Mouse (Mus musculus): ENCODE data around the gene Mlip. TPM values are rescaled to one million over a fixed set of nuclear protein-coding genes. Genes with fewer than 3 reads are reported as not detected.
"Not testable (repeated sequence)": the region's sequence is repeated elsewhere in the genome, so short reads cannot be mapped to it uniquely, and the experiment has no call there.

Gene Mlip
- polyA plus RNA-seq, 1 experiment from 2014 or later = 8.0 TPM

DNA sequence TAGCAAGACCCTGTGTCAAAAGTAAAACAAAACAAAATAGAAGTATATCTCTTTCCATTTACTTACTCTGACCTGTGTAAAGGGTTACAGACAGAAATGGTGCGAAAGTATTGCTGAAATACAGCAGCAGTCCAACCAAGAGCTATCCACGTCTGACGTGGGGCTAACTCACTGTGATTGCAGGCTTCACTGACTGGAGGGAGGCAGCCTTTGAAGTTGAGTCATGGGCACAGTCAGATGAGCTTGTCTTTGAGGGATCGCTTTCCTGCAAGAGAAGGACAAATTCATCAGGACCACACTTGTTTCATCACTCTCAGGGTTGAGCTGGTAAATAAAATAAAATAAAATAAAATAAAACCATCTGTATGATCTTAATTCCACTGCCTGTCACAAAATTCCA, 31.2 kb upstream of the Mlip start:
- no peak for ATAC-seq
- Histone ChIP-seq H3K36me3 (ENCODE audit: control insufficient read depth, insufficient read depth) (no peaks in the 10 kb centered on the region), H3K9ac (replicated peaks; ENCODE audit: low read depth, low read length) (no peak overlapping the region), H3K4me3 (replicated peaks; ENCODE audit: low read length) (no peak overlapping the region), H3K27ac (ENCODE audit: low read length) (no peak overlapping the region), H3K9me3 (ENCODE audit: control insufficient read depth, low read length) (no peaks in the 10 kb centered on the region), H3K27me3 (replicated peaks; ENCODE audit: control insufficient read depth, insufficient read depth, low read length) (no peaks in the 10 kb centered on the region), H3K4me2 (ENCODE audit: low read length) (no peak overlapping the region), H3K4me1 (replicated peaks; ENCODE audit: control insufficient read depth, insufficient read depth, low read length) (no peaks in the 10 kb centered on the region)
- 82% methylated on average over 4 of the region's 4 CpGs for WGBS

DNA sequence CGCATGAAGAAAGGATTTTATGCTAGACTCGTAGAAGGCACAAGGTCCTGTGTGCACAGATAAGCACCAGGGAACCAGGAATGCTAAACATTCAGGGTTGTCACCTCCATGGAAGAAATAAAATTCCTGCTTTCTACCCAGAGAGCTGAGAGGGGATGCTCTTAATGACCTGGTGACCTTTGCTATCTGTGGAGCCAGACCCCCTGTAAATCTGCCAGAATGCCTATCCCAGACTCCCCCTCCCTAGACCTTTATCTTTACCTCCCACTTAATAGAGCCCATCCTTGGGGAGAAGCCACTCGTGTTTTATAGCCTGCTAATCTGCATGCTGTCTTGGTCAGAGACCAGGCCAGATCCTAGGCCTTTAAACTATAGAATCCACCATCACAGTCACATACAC, 29.7 kb upstream of the Mlip start:
- H3K9me3 ChIP-seq (ENCODE audit: control insufficient read depth, low read length) = no peaks in the 10 kb centered on the region
- no peak overlapping the region for H3K4me3 ChIP-seq (replicated peaks; ENCODE audit: low read length)
- H3K27ac ChIP-seq (ENCODE audit: low read length) = no peak overlapping the region
- no peak for ATAC-seq
- H3K27me3 ChIP-seq (replicated peaks; ENCODE audit: control insufficient read depth, insufficient read depth, low read length) = no peaks in the 10 kb centered on the region
- H3K4me2 ChIP-seq (ENCODE audit: low read length) = no peak overlapping the region
- no peaks in the 10 kb centered on the region for H3K36me3 ChIP-seq (ENCODE audit: control insufficient read depth, insufficient read depth)
- no peak overlapping the region for H3K9ac ChIP-seq (replicated peaks; ENCODE audit: low read depth, low read length)
- 66% methylated on average over 3 of the region's 3 CpGs for WGBS
- H3K4me1 ChIP-seq (replicated peaks; ENCODE audit: control insufficient read depth, insufficient read depth, low read length) = no peaks in the 10 kb centered on the region

DNA sequence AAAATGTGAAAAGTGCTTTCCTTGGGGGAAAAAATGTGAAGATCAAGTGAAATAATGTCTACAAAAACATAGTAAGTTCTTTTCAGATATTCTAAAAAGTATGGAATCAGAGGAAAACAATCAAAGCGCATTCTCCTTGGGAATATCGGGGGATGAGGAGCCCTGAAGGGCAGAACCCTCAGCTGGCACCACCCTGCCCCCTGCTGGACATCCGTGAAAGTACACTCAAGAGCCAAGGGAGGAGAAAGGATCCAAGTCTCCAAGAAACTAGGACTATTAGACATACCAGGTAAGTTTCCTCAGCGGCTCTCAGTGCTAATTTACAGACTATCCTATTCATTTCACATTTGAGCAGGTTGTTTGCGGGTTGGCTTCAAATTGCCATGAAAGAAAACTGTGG, 28.8 kb upstream of the Mlip start:
- Histone ChIP-seq H3K27me3 (replicated peaks; ENCODE audit: control insufficient read depth, insufficient read depth, low read length) (no peaks in the 10 kb centered on the region), H3K9ac (replicated peaks; ENCODE audit: low read depth, low read length) (no peak overlapping the region), H3K9me3 (ENCODE audit: control insufficient read depth, low read length) (no peaks in the 10 kb centered on the region), H3K4me1 (replicated peaks; ENCODE audit: control insufficient read depth, insufficient read depth, low read length) (no peaks in the 10 kb centered on the region), H3K4me3 (replicated peaks; ENCODE audit: low read length) (no peak overlapping the region), H3K27ac (ENCODE audit: low read length) (no peak overlapping the region), H3K36me3 (ENCODE audit: control insufficient read depth, insufficient read depth) (no peaks in the 10 kb centered on the region), H3K4me2 (ENCODE audit: low read length) (no peak overlapping the region)
- ATAC-seq = no peak; the same call in 1 of the 2 replicates
- WGBS = 16% methylated on average over 5 of the region's 5 CpGs

DNA sequence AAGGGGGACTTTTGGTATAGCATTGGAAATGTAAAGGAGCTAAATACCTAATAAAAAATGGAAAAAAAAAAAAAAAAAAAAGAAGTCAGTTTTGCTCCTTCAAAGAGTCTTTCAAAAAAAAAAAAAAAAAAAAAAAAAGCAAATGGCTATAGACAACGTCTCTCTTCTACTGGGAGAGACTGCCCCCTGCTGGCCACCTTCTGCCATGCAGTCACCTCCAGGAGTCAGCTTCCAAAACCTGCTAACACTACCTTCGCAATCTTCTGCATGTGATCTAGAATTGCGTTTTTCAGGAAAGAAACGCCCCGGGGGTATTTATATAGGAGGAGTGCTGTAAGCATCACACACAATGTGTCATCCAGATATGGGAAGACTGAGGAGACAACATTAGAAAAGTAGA, 26.9 kb upstream of the Mlip start:
- ATAC-seq = no peak

DNA sequence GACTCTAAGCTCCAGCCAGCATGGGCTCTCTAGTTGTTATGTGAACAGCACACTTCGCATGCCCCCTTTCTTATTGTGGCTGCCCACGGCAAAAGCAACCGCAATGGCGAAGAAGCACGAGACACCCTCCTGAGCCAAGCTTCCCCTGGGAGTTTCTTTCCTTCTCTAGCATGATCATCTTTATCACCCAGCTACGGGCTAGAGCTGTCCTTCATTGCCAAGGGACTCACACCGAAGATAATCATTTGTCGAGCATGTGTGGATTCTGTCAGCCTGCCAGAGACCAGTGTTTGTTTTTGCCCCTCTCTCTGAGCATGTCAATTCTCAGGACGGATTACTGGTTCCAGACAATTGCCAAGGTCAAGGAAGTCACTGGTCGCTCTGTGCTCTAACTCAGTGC, 24.9 kb upstream of the Mlip start:
- no peaks in the 10 kb centered on the region for H3K27me3 ChIP-seq (replicated peaks; ENCODE audit: control insufficient read depth, insufficient read depth, low read length)
- WGBS = 75% methylated on average over 10 of the region's 10 CpGs

More for the DNA sequence above, 26.9 kb upstream of the Mlip start:
- H3K9me3 ChIP-seq (ENCODE audit: control insufficient read depth, low read length) = no peaks in the 10 kb centered on the region
- no peak overlapping the region for H3K4me3 ChIP-seq (replicated peaks; ENCODE audit: low read length)
- H3K9ac ChIP-seq (replicated peaks; ENCODE audit: low read depth, low read length) = no peak overlapping the region
- no peak overlapping the region for H3K4me2 ChIP-seq (ENCODE audit: low read length)
- WGBS = 44% methylated on average over 5 of the region's 5 CpGs
- no peaks in the 10 kb centered on the region for H3K4me1 ChIP-seq (replicated peaks; ENCODE audit: control insufficient read depth, insufficient read depth, low read length)
- no peak overlapping the region for H3K27ac ChIP-seq (ENCODE audit: low read length)
- H3K36me3 ChIP-seq (ENCODE audit: control insufficient read depth, insufficient read depth) = no peaks in the 10 kb centered on the region
- H3K27me3 ChIP-seq (replicated peaks; ENCODE audit: control insufficient read depth, insufficient read depth, low read length) = no peaks in the 10 kb centered on the region

DNA sequence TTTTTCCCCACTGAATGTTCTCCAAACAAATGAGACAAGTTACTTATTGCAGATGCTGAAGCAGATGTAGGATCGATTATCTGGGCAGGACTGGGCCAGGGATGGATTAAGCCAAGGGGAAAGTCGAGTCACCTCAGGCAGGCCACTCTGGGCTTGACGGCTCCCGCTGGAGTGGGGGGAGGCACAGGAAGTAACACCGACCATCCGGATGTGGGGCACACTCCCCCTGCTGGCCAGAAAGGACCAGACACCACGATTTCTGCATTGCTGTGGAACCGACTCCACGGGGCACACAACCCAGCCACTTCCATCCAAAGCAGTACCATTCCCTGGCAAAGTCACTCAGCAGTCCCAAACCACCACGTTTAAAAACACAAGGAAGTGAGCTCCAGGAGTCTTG, 24.3 kb upstream of the Mlip start:
- Histone ChIP-seq H3K4me3 (replicated peaks; ENCODE audit: low read length) (no peak overlapping the region), H3K27ac (ENCODE audit: low read length) (no peak overlapping the region), H3K27me3 (replicated peaks; ENCODE audit: control insufficient read depth, insufficient read depth, low read length) (no peaks in the 10 kb centered on the region), H3K4me2 (ENCODE audit: low read length) (no peak overlapping the region), H3K9ac (replicated peaks; ENCODE audit: low read depth, low read length) (no peak overlapping the region), H3K4me1 (replicated peaks; ENCODE audit: control insufficient read depth, insufficient read depth, low read length) (no peaks in the 10 kb centered on the region), H3K36me3 (ENCODE audit: control insufficient read depth, insufficient read depth) (no peaks in the 10 kb centered on the region), H3K9me3 (ENCODE audit: control insufficient read depth, low read length) (no peaks in the 10 kb centered on the region)
- 65% methylated on average over 10 of the region's 10 CpGs for WGBS
- ATAC-seq = no peak

More for the DNA sequence above, 24.9 kb upstream of the Mlip start:
- no peaks in the 10 kb centered on the region for H3K36me3 ChIP-seq (ENCODE audit: control insufficient read depth, insufficient read depth)
- H3K9me3 ChIP-seq (ENCODE audit: control insufficient read depth, low read length) = no peaks in the 10 kb centered on the region
- H3K4me2 ChIP-seq (ENCODE audit: low read length) = no peak overlapping the region
- H3K4me3 ChIP-seq (replicated peaks; ENCODE audit: low read length) = no peak overlapping the region
- H3K4me1 ChIP-seq (replicated peaks; ENCODE audit: control insufficient read depth, insufficient read depth, low read length) = no peaks in the 10 kb centered on the region
- no peak for ATAC-seq
- no peak overlapping the region for H3K9ac ChIP-seq (replicated peaks; ENCODE audit: low read depth, low read length)
- H3K27ac ChIP-seq (ENCODE audit: low read length) = no peak overlapping the region

DNA sequence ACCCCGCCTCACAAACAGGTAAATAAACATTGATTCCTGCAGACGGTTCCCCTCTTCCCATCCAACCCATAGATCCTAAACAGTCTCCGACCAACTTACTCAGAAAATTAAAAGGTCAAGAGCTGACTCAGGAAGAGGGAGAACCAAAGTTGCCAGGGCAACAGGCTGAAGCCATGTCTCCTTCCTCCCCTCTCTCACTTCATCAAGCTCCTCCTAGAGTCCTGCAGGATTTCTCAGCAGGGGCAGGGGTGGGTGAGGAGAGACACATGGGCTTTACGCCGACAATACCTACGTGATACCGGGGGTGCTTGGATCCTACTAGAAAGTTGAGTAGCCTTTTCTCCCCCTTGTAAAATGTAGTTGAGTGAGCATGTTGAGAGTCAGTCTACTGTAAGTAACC, 23.8 kb upstream of the Mlip start:
- Histone ChIP-seq H3K9ac (replicated peaks; ENCODE audit: low read depth, low read length) (no peak overlapping the region), H3K4me1 (replicated peaks; ENCODE audit: control insufficient read depth, insufficient read depth, low read length) (no peaks in the 10 kb centered on the region), H3K4me3 (replicated peaks; ENCODE audit: low read length) (no peak overlapping the region), H3K9me3 (ENCODE audit: control insufficient read depth, low read length) (no peaks in the 10 kb centered on the region), H3K36me3 (ENCODE audit: control insufficient read depth, insufficient read depth) (no peaks in the 10 kb centered on the region), H3K4me2 (ENCODE audit: low read length) (no peak overlapping the region), H3K27me3 (replicated peaks; ENCODE audit: control insufficient read depth, insufficient read depth, low read length) (no peaks in the 10 kb centered on the region), H3K27ac (ENCODE audit: low read length) (no peak overlapping the region)
- no peak for ATAC-seq
- 84% methylated on average over 7 of the region's 7 CpGs for WGBS

DNA sequence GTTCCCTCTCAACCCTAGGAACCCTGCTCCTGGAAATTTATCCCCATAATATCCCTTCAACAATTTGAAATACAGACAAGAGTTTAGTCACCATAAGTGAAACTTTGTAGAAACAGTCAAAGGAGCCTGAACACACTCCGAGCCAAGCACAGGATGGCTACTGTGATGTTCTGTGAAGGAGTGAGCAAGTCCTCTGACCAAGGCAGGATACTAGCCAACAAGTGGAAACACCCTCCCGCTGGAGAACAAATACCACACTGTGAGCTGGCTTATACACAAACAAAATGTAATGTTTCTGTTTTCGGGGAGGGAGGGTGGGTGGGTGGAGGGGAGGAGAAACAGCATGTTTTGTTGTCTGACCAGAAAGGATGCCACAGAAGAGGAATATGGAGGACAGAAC, 17.9 kb upstream of the Mlip start:
- Histone ChIP-seq H3K4me1 (replicated peaks; ENCODE audit: control insufficient read depth, insufficient read depth, low read length) (no peaks in the 10 kb centered on the region), H3K36me3 (ENCODE audit: control insufficient read depth, insufficient read depth) (no peaks in the 10 kb centered on the region), H3K9me3 (ENCODE audit: control insufficient read depth, low read length) (no peaks in the 10 kb centered on the region), H3K4me3 (replicated peaks; ENCODE audit: low read length) (no peak overlapping the region), H3K4me2 (ENCODE audit: low read length) (no peak overlapping the region), H3K9ac (replicated peaks; ENCODE audit: low read depth, low read length) (no peak overlapping the region), H3K27me3 (replicated peaks; ENCODE audit: control insufficient read depth, insufficient read depth, low read length) (no peaks in the 10 kb centered on the region), H3K27ac (ENCODE audit: low read length) (no peak overlapping the region)
- no peak for ATAC-seq
- WGBS = 57% methylated on average over 3 of the region's 3 CpGs

DNA sequence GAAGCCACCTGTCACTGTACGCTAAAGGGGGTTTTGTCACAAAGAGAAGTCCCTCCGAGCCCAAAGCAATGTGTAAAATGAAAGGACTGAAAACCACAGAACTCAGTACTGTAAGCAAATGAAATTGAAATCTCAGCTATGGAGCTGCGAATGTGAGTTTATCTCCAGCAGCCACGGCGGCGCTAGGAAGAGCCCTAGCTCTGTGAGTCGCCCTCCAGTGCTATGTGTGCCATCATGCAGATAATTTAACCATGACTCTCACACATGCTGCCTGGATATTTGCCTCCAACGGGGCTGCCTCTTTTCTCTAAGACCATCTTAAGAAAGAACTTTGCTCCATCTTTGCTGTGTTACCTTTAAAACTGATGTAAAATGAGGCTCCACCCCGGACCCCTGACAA, 16.5 kb upstream of the Mlip start:
- no peaks in the 10 kb centered on the region for H3K36me3 ChIP-seq (ENCODE audit: control insufficient read depth, insufficient read depth)
- no peak for ATAC-seq
- no peak overlapping the region for H3K27ac ChIP-seq (ENCODE audit: low read length)
- H3K9ac ChIP-seq (replicated peaks; ENCODE audit: low read depth, low read length) = no peak overlapping the region
- H3K9me3 ChIP-seq (ENCODE audit: control insufficient read depth, low read length) = no peaks in the 10 kb centered on the region
- WGBS = 81% methylated on average over 9 of the region's 9 CpGs
- H3K4me3 ChIP-seq (replicated peaks; ENCODE audit: low read length) = no peak overlapping the region
- no peak overlapping the region for H3K4me2 ChIP-seq (ENCODE audit: low read length)
- H3K4me1 ChIP-seq (replicated peaks; ENCODE audit: control insufficient read depth, insufficient read depth, low read length) = no peaks in the 10 kb centered on the region
- H3K27me3 ChIP-seq (replicated peaks; ENCODE audit: control insufficient read depth, insufficient read depth, low read length) = no peaks in the 10 kb centered on the region

DNA sequence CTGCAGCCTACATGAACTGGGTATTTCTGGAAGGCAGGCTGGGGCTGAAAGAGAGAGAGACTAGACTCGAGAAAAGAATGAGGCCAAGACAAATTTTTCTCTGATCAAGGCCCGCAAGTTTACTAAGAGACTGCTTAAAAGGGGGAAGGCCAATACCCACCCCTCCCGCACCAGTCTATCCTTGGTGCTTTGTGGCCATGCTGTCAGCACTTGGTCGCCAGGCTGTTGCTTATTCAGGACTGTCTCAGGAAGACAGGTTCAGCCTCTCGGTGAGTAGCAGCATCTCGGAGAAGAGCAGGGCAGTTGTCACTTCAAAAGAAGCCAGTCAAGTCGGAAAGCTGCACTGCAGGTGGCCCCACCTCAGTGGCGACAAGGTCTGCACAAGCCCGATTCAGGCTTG, 11.9 kb upstream of the Mlip start:
- H3K9ac ChIP-seq (replicated peaks; ENCODE audit: low read depth, low read length); H3K27ac ChIP-seq (ENCODE audit: low read length); ATAC-seq; H3K9me3 ChIP-seq (ENCODE audit: control insufficient read depth, low read length); H3K4me2 ChIP-seq (ENCODE audit: low read length); H3K27me3 ChIP-seq (replicated peaks; ENCODE audit: control insufficient read depth, insufficient read depth, low read length); H3K36me3 ChIP-seq (ENCODE audit: control insufficient read depth, insufficient read depth); H3K4me3 ChIP-seq (replicated peaks; ENCODE audit: low read length); H3K4me1 ChIP-seq (replicated peaks; ENCODE audit: control insufficient read depth, insufficient read depth, low read length): not testable (repeated sequence)
- 66% methylated on average over 9 of the region's 9 CpGs for WGBS
